Mouse (Mus musculus): ENCODE measurements around the gene Kcnk5. TPM values are rescaled to one million over a fixed set of nuclear protein-coding genes. Genes with fewer than 3 reads are reported as not detected.

Gene Kcnk5
- 4.5 and 5.1 TPM in 2 replicates for polyA plus RNA-seq (2015; fragmentation: Nextera tagmentation; extraction: Ambion mirVana)

GRCm38 (mm10) chr14:20181466-20181921, at the start of gene Kcnk5:
TSS of gene Kcnk5 (minus strand) at chr14:20181809.
- H3K4me2 ChIP-seq (ENCODE audit: low read depth, low read length): peak within 1 kb of the TSS; percentile 94
- H3K27me3 ChIP-seq (ENCODE audit: insufficient read depth, low read length): no peaks in the 10 kb centered on the region
- H3K4me3 ChIP-seq (ENCODE audit: low read depth, low read length): peak within 1 kb of the TSS; percentile 75
- peaks cover 33% of the 10 kb centered on the region for H3K4me1 ChIP-seq (ENCODE audit: insufficient read depth)
- H3K9ac ChIP-seq (replicated peaks): peak within 1 kb of the TSS; percentile 64
- DNase-seq: peak; percentile 95
- H3K9me3 ChIP-seq (ENCODE audit: low read length): no peaks in the 10 kb centered on the region
- TF ChIP-seq CTCF (IDR thresholded peaks at IDR 0.05; ENCODE audit: low read depth): no peak
- TF ChIP-seq EP300 (IDR thresholded peaks at IDR 0.05; ENCODE audit: low read depth): no peak
- peak within 1 kb of the TSS; percentile 55 for H3K27ac ChIP-seq (ENCODE audit: low read depth)
- WGBS (ENCODE audit: insufficient replicate concordance): 1% methylated on average over 36 of the region's 36 CpGs
- peak; percentile 95 for ATAC-seq
- no peaks in the 10 kb centered on the region for H3K36me3 ChIP-seq (replicated peaks; ENCODE audit: insufficient read depth, low read length)

- no peaks in the 10 kb centered on the region for H3K36me3 ChIP-seq (replicated peaks; ENCODE audit: insufficient read depth, low read length)
- DNase-seq: peak; percentile 33
- H3K27me3 ChIP-seq (ENCODE audit: insufficient read depth, low read length): no peaks in the 10 kb centered on the region
- TF ChIP-seq EP300 (IDR thresholded peaks at IDR 0.05; ENCODE audit: low read depth) (no peak), CTCF (IDR thresholded peaks at IDR 0.05; ENCODE audit: low read depth) (no peak)
- peak; percentile 67 for ATAC-seq
- no peak overlapping the region for H3K9ac ChIP-seq (replicated peaks)
- WGBS (ENCODE audit: insufficient replicate concordance): 62% methylated on average over 7 of the region's 7 CpGs
- no peak overlapping the region for H3K4me3 ChIP-seq (ENCODE audit: low read depth, low read length)
- no peaks in the 10 kb centered on the region for H3K9me3 ChIP-seq (ENCODE audit: low read length)
- no peak overlapping the region for H3K4me2 ChIP-seq (ENCODE audit: low read depth, low read length)
- peaks cover 13% of the 10 kb centered on the region; the same call in 1 of the 2 replicates for H3K4me1 ChIP-seq (ENCODE audit: insufficient read depth)
- no peak overlapping the region for H3K27ac ChIP-seq (ENCODE audit: low read depth)
These were observed 48.5 kb upstream of the Kcnk5 start for GRCm38 (mm10) chr14:20230063-20230491.

- Histone ChIP-seq H3K27me3 (ENCODE audit: insufficient read depth, low read length) (no peaks in the 10 kb centered on the region), H3K4me1 (ENCODE audit: insufficient read depth) (peaks cover 15% of the 10 kb centered on the region; the same call in 1 of the 2 replicates), H3K4me3 (ENCODE audit: low read depth, low read length) (no peak overlapping the region), H3K4me2 (ENCODE audit: low read depth, low read length) (no peak overlapping the region), H3K27ac (ENCODE audit: low read depth) (no peak overlapping the region; the same call in 1 of the 2 replicates), H3K9ac (replicated peaks) (no peak overlapping the region), H3K36me3 (replicated peaks; ENCODE audit: insufficient read depth, low read length) (no peaks in the 10 kb centered on the region), H3K9me3 (ENCODE audit: low read length) (no peaks in the 10 kb centered on the region)
- DNase-seq (no peak), ATAC-seq (no peak)
- TF ChIP-seq CTCF (IDR thresholded peaks at IDR 0.05; ENCODE audit: low read depth) (no peak), EP300 (IDR thresholded peaks at IDR 0.05; ENCODE audit: low read depth) (no peak)
- 59% methylated on average over 6 of the region's 6 CpGs for whole genome bisulfite sequencing (ENCODE audit: insufficient replicate concordance)
These were observed 47.8 kb upstream of the Kcnk5 start for GRCm38 (mm10) chr14:20229437-20229836.

- Histone ChIP-seq H3K4me2 (ENCODE audit: low read depth, low read length) (no peak overlapping the region), H3K36me3 (replicated peaks; ENCODE audit: insufficient read depth, low read length) (no peaks in the 10 kb centered on the region), H3K4me3 (ENCODE audit: low read depth, low read length) (no peak overlapping the region), H3K27ac (ENCODE audit: low read depth) (no peak overlapping the region), H3K27me3 (ENCODE audit: insufficient read depth, low read length) (no peaks in the 10 kb centered on the region), H3K4me1 (ENCODE audit: insufficient read depth) (peaks cover 17% of the 10 kb centered on the region; the same call in 1 of the 2 replicates), H3K9ac (replicated peaks) (no peak overlapping the region; the same call in 1 of the 2 replicates), H3K9me3 (ENCODE audit: low read length) (no peaks in the 10 kb centered on the region)
- no peak for TF ChIP-seq EP300 (IDR thresholded peaks at IDR 0.05; ENCODE audit: low read depth)
- no peak for TF ChIP-seq CTCF (IDR thresholded peaks at IDR 0.05; ENCODE audit: low read depth)
- peak; percentile 16; the same call in 1 of the 2 replicates for ATAC-seq
- DNase-seq: no peak
- 39% methylated on average over 4 of the region's 4 CpGs for WGBS (ENCODE audit: insufficient replicate concordance)
These were observed 46.7 kb upstream of the Kcnk5 start for GRCm38 (mm10) chr14:20228336-20228735.

- Histone ChIP-seq H3K9ac (replicated peaks) (no peak overlapping the region), H3K4me3 (ENCODE audit: low read depth, low read length) (no peak overlapping the region), H3K36me3 (replicated peaks; ENCODE audit: insufficient read depth, low read length) (no peaks in the 10 kb centered on the region), H3K4me2 (ENCODE audit: low read depth, low read length) (no peak overlapping the region), H3K4me1 (ENCODE audit: insufficient read depth) (peaks cover 17% of the 10 kb centered on the region; the same call in 1 of the 2 replicates), H3K27me3 (ENCODE audit: insufficient read depth, low read length) (no peaks in the 10 kb centered on the region), H3K27ac (ENCODE audit: low read depth) (0 out of 2 replicates have a peak overlapping the region, but pooled peaks have one; percentile 53), H3K9me3 (ENCODE audit: low read length) (no peaks in the 10 kb centered on the region)
- TF ChIP-seq CTCF (IDR thresholded peaks at IDR 0.05; ENCODE audit: low read depth) (no peak), EP300 (IDR thresholded peaks at IDR 0.05; ENCODE audit: low read depth) (no peak)
- DNase-seq (no peak), ATAC-seq (no peak)
- WGBS (ENCODE audit: insufficient replicate concordance): 40% methylated on average over 2 of the region's 2 CpGs
These were observed 45.4 kb upstream of the Kcnk5 start for GRCm38 (mm10) chr14:20226982-20227381.

GRCm38 (mm10) chr14:20226488-20226887, 44.9 kb upstream of the Kcnk5 start:
- ATAC-seq: peak; percentile 85

More at GRCm38 (mm10) chr14:20226488-20226887, 44.9 kb upstream of the Kcnk5 start:
- no peak overlapping the region for H3K4me2 ChIP-seq (ENCODE audit: low read depth, low read length)
- no peaks in the 10 kb centered on the region for H3K27me3 ChIP-seq (ENCODE audit: insufficient read depth, low read length)
- 54% methylated on average over 7 of the region's 7 CpGs for WGBS (ENCODE audit: insufficient replicate concordance)
- peak; percentile 33 for DNase-seq
- H3K4me3 ChIP-seq (ENCODE audit: low read depth, low read length): no peak overlapping the region
- TF ChIP-seq EP300 (IDR thresholded peaks at IDR 0.05; ENCODE audit: low read depth): no peak
- TF ChIP-seq CTCF (IDR thresholded peaks at IDR 0.05; ENCODE audit: low read depth): no peak
- H3K27ac ChIP-seq (ENCODE audit: low read depth): peak overlapping the region; percentile 53; the same call in 1 of the 2 replicates
- H3K9ac ChIP-seq (replicated peaks): no peak overlapping the region
- peaks cover 17% of the 10 kb centered on the region; the same call in 1 of the 2 replicates for H3K4me1 ChIP-seq (ENCODE audit: insufficient read depth)
- H3K9me3 ChIP-seq (ENCODE audit: low read length): no peaks in the 10 kb centered on the region
- H3K36me3 ChIP-seq (replicated peaks; ENCODE audit: insufficient read depth, low read length): no peaks in the 10 kb centered on the region

Measured in liver, postnatal 0 days (tissue).